Mouse (Mus musculus): Measurements from ENCODE around the gene Tsen2. TPM values are rescaled to one million over a fixed set of nuclear protein-coding genes. Genes with fewer than 3 reads are reported as not detected.

Tsen2 gene
- polyA plus RNA-seq, 1 experiment, result 2.2 TPM

- no peaks in the 10 kb centered on the region for H3K27me3 ChIP-seq (ENCODE audit: control insufficient read depth, insufficient read depth, low read length)
- H3K36me3 ChIP-seq (ENCODE audit: control insufficient read depth, insufficient read depth, low read length), result peaks cover 8% of the 10 kb centered on the region
- H3K27ac ChIP-seq (ENCODE audit: control insufficient read depth, insufficient read depth, low read depth, low read length), result no peak overlapping the region
- no peak for TF ChIP-seq POLR2A (IDR thresholded peaks at IDR 0.05; ENCODE audit: control insufficient read depth, low read depth, low read length)
- TF ChIP-seq CTCF (IDR thresholded peaks at IDR 0.05; ENCODE audit: control insufficient read depth, insufficient read depth, insufficient replicate concordance, low read depth, low read length), result no peak
- H3K4me1 ChIP-seq (ENCODE audit: control insufficient read depth, insufficient read depth, low read length), result no peaks in the 10 kb centered on the region
- no peak overlapping the region for H3K4me3 ChIP-seq (ENCODE audit: control insufficient read depth, low read depth, low read length)
These were observed 65.8 kb downstream of the Tsen2 start for GRCm38 (mm10) chr6:115610301-115610700.

GRCm38 (mm10) chr6:115613793-115614192 lies 69.3 kb downstream of the Tsen2 start:
- TF ChIP-seq CTCF (IDR thresholded peaks at IDR 0.05; ENCODE audit: control insufficient read depth, insufficient read depth, insufficient replicate concordance, low read depth, low read length) (no peak), POLR2A (IDR thresholded peaks at IDR 0.05; ENCODE audit: control insufficient read depth, low read depth, low read length) (no peak)
- no peak overlapping the region for H3K27ac ChIP-seq (ENCODE audit: control insufficient read depth, insufficient read depth, low read depth, low read length)
- H3K27me3 ChIP-seq (ENCODE audit: control insufficient read depth, insufficient read depth, low read length), result no peaks in the 10 kb centered on the region
- H3K4me3 ChIP-seq (ENCODE audit: control insufficient read depth, low read depth, low read length), result no peak overlapping the region
- H3K36me3 ChIP-seq (ENCODE audit: control insufficient read depth, insufficient read depth, low read length), result peaks cover 11% of the 10 kb centered on the region
- no peaks in the 10 kb centered on the region for H3K4me1 ChIP-seq (ENCODE audit: control insufficient read depth, insufficient read depth, low read length)

- no peak for TF ChIP-seq POLR2A (IDR thresholded peaks at IDR 0.05; ENCODE audit: control insufficient read depth, low read depth, low read length)
- TF ChIP-seq CTCF (IDR thresholded peaks at IDR 0.05; ENCODE audit: control insufficient read depth, insufficient read depth, insufficient replicate concordance, low read depth, low read length), result no peak
- peaks cover 9% of the 10 kb centered on the region for H3K36me3 ChIP-seq (ENCODE audit: control insufficient read depth, insufficient read depth, low read length)
- no peaks in the 10 kb centered on the region for H3K4me1 ChIP-seq (ENCODE audit: control insufficient read depth, insufficient read depth, low read length)
- H3K4me3 ChIP-seq (ENCODE audit: control insufficient read depth, low read depth, low read length), result no peak overlapping the region
- no peak overlapping the region for H3K27ac ChIP-seq (ENCODE audit: control insufficient read depth, insufficient read depth, low read depth, low read length)
- H3K27me3 ChIP-seq (ENCODE audit: control insufficient read depth, insufficient read depth, low read length), result no peaks in the 10 kb centered on the region
These were observed 71.5 kb downstream of the Tsen2 start for GRCm38 (mm10) chr6:115615983-115616382.

- H3K4me3 ChIP-seq (ENCODE audit: control insufficient read depth, low read depth, low read length), result no peak overlapping the region
- no peak overlapping the region for H3K27ac ChIP-seq (ENCODE audit: control insufficient read depth, insufficient read depth, low read depth, low read length)
- no peaks in the 10 kb centered on the region for H3K4me1 ChIP-seq (ENCODE audit: control insufficient read depth, insufficient read depth, low read length)
- TF ChIP-seq POLR2A (IDR thresholded peaks at IDR 0.05; ENCODE audit: control insufficient read depth, low read depth, low read length) (no peak), CTCF (IDR thresholded peaks at IDR 0.05; ENCODE audit: control insufficient read depth, insufficient read depth, insufficient replicate concordance, low read depth, low read length) (no peak)
- peaks cover 7% of the 10 kb centered on the region for H3K36me3 ChIP-seq (ENCODE audit: control insufficient read depth, insufficient read depth, low read length)
- no peaks in the 10 kb centered on the region for H3K27me3 ChIP-seq (ENCODE audit: control insufficient read depth, insufficient read depth, low read length)
These were observed 75.4 kb downstream of the Tsen2 start for GRCm38 (mm10) chr6:115619818-115620217.

GRCm38 (mm10) chr6:115620942-115621341 lies 76.5 kb downstream of the Tsen2 start:
- H3K27ac ChIP-seq (ENCODE audit: control insufficient read depth, insufficient read depth, low read depth, low read length), result no peak overlapping the region
- no peak overlapping the region for H3K4me3 ChIP-seq (ENCODE audit: control insufficient read depth, low read depth, low read length)
- no peak for TF ChIP-seq POLR2A (IDR thresholded peaks at IDR 0.05; ENCODE audit: control insufficient read depth, low read depth, low read length)
- no peaks in the 10 kb centered on the region for H3K27me3 ChIP-seq (ENCODE audit: control insufficient read depth, insufficient read depth, low read length)
- H3K36me3 ChIP-seq (ENCODE audit: control insufficient read depth, insufficient read depth, low read length), result peaks cover 6% of the 10 kb centered on the region
- no peaks in the 10 kb centered on the region for H3K4me1 ChIP-seq (ENCODE audit: control insufficient read depth, insufficient read depth, low read length)

- Histone ChIP-seq H3K36me3 (ENCODE audit: control insufficient read depth, insufficient read depth, low read length) (peaks cover 6% of the 10 kb centered on the region), H3K4me3 (ENCODE audit: control insufficient read depth, low read depth, low read length) (no peak overlapping the region), H3K27ac (ENCODE audit: control insufficient read depth, insufficient read depth, low read depth, low read length) (no peak overlapping the region), H3K27me3 (ENCODE audit: control insufficient read depth, insufficient read depth, low read length) (no peaks in the 10 kb centered on the region), H3K4me1 (ENCODE audit: control insufficient read depth, insufficient read depth, low read length) (no peaks in the 10 kb centered on the region)
- no peak for TF ChIP-seq POLR2A (IDR thresholded peaks at IDR 0.05; ENCODE audit: control insufficient read depth, low read depth, low read length)
- no peak for TF ChIP-seq CTCF (IDR thresholded peaks at IDR 0.05; ENCODE audit: control insufficient read depth, insufficient read depth, insufficient replicate concordance, low read depth, low read length)
These were observed 81.7 kb downstream of the Tsen2 start for GRCm38 (mm10) chr6:115626121-115626520.

Other genes starting within 250 kb of the Tsen2 start
- 1.2 and 2.0 TPM in 2 replicates for gene Pparg, start 183.7 kb upstream of the Tsen2 start, polyA plus RNA-seq (2012; rRNA removed)
- 0.66 and 1.9 TPM in 2 replicates for gene Mkrn2os, start 47.9 kb downstream of the Tsen2 start, polyA plus RNA-seq (2012; rRNA removed)
- 137 and 145 TPM in 2 replicates for gene Mkrn2, start 57.2 kb downstream of the Tsen2 start, polyA plus RNA-seq (2012; rRNA removed)
- gene Raf1, start 132.0 kb downstream of the Tsen2 start, polyA plus RNA-seq (2012; rRNA removed), result 40.1 and 44.9 TPM in 2 replicates
- 0.53 and 0.93 TPM in 2 replicates for gene Tmem40, start 217.7 kb downstream of the Tsen2 start, polyA plus RNA-seq (2012; rRNA removed)
- 7.2 TPM in 2 replicates for gene Cand2, start 229.9 kb downstream of the Tsen2 start, polyA plus RNA-seq (2012; rRNA removed)

Measured in testis, adult 2 months (tissue).